Mouse (Mus musculus) heart, adult 11 months (tissue): ENCODE results near the gene Gm10160.

Experiments
- DNase-seq: peaks from one replicate; pipeline ENCODE4 v3.0.0; 2022

Gm10160 gene

GRCm38 (mm10) chr7:81825381-81825780 is 30.2 kb downstream of the Gm10160 start:
- no peak for DNase-seq

- DNase-seq, result no peak
Observed at GRCm38 (mm10) chr7:81824906-81825305, 30.7 kb downstream of the Gm10160 start.

DNA sequence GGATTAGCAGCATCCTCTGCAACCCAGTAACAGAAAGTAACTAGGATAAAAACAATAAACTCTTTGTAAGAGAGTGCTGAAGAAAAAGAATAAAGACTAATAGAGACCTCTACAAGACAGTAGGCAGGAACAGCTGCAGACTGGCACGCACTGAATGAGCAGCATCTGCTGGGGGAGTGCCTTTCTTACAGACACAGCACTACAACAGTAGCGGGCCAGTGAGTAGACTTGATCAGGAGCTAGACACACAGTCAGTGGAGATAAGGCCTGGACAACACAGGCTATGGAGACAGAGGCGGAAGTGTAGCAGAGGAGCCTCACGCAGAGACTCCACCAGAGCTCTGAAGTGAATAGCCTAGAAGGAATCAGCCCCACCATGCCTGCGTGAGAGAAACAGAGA is 49.5 kb downstream of the Gm10160 start:
- no peak for DNase-seq
